Mouse (Mus musculus) erythroid progenitor cell, adult 5-6 weeks (primary cell): Measurements from ENCODE around the gene Bub1. TPM values are rescaled to one million over a fixed set of nuclear protein-coding genes. Genes with fewer than 3 reads are reported as not detected.

Experiments used
- ATAC-seq: replicated peaks from 2 replicates; pipeline ENCODE4 v1.8.0; 2016; ENCODE audit warnings: moderate number of reproducible peaks, mild to moderate bottlenecking, moderate TSS enrichment, inconsistent platforms; ENCODE audit not compliant: poor library complexity, low FRiP score, severe bottlenecking
- total RNA-seq, 2 experiments: library from RNA; stranded (forward) in 1 of 2; stranded (reverse) in 1 of 2; fragments of 150-400 nt in 1 of 2; fragments of 186-747, 209-891 nt in 1 of 2; gene quantifications; 2 replicates each; pipeline versions ENCODE4 v1.2.3 to v1.2.4; 2015 to 2017; ENCODE audit warnings: low replicate concordance in 2 of 2

Bub1 gene
- total RNA-seq, 2 experiments from 2014 or later = 126 to 187 TPM

DNA sequence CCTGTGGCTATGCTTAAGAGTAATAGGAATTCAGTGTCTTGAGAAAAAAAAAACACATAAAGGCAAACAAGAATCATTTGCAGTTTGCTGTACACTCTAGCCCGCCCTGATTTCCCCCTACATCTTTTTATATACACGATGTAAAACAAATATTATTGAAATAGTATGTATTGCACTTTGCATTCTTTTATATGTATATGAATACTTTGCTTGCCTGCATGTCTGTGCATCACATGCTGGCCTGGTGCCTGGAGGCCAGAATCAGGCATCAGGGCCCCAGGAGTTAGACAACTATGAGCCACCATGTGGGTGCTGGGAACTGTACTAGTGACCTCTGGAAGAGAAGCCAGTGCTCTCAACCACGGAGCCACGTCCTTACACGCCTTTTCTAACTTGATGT, 44.4 kb downstream of the Bub1 start:
- ATAC-seq = no peak

DNA sequence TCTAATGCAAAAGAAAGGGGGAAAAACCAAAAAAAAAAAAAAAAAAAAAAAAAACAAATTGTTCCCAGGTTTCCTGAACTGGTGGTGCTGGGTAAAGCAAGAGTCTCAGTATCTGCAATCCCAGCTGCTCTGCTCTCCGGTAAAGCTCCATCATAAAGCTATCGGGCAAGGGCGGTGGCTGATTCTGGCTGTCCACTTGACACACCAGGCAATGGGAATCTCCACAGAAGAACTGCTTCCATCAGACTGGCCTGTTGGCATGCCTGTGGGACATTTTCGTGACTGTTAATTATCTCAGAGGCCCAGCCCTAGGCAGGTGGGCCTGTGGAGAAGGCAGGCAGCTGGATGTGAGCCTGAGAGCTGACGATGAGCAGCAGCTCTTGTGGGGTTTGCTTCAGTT, 53.2 kb downstream of the Bub1 start:
- no peak for ATAC-seq

DNA sequence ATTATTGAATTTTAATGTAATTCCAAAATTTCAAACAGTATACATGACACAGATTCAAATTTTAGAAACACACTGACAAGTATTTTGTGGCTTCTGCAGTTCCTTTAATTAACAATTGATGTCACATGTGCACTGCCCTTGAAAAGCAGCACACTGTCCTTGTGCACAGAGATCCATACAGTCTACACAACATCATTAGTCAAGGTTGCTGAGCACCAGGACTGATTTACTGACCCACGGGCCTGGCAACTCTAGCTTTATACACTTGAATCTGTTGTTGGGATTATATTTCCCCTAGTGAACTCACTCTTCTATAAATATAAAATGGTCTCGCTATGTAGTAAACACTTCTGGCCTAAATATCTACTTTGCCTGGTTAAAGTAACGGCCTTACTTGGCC, 56.7 kb downstream of the Bub1 start:
- no peak for ATAC-seq

DNA sequence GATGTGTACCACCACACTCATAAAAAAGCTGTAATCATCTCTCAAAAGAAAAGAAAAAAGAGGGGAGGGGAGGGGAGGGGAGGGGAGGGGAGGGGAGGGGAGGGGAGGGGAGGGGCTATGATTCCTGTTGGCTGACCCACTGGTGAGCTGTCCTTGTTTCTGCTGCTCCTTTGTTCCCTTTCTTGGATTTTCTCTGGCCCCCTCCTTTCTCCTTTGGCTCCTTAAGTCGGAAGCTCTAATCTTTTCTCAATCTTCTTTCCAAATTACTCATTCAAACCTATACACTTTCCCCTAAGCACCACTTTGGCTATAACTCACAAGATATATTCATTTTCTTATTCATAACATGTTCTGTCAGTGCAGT, 57.1 kb downstream of the Bub1 start:
- no peak for ATAC-seq

DNA sequence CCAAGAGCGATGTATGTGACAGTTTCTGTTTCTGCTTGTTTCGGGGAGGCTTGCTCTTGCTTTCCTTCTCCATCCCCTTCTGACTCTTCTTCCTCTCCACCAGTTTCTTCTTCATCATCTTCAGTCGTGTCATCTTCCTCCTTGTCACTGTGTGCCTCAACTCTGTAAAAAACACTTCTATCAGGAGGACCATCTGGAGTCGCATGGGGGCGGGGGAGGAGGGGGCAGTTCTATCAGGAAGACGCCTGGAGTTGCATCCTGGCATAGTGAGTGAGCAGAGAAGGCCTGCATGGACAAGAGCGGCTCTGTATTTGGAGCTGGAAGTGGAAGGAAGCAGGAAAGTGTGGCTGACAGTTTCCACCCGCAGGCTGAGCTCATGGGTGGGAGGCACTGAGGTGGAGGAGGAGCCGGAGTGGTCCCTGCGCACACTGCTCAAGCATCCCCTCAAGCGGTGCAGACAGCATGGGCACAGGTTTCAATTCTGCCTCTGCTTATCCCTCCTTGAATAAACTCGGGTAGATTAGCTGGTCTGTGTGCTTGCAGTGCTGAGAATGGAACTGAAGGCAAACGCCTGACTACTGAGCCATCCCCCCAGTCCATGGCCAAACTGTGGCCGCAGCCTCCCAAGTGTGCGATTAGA, 57.6 kb downstream of the Bub1 start:
- ATAC-seq = no peak

DNA sequence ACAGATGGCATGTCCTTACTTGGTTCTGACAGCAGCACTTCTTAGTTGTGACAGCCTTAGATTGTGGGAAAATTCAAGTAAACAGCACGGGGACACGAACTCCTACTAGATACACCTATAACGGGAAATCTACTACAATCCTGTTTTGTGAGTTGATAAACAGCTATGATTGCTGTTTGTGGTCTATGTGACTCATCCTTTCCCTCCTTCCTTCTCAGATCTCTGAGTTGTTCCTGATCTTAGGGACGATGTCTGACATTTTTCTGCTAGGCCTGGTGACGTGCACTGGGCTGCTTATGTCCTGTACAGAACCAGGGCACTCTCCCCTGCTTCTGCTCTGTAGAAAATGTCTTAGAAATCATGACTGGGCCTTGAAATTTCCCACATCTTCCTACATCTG, 70.1 kb downstream of the Bub1 start:
- ATAC-seq = no peak

DNA sequence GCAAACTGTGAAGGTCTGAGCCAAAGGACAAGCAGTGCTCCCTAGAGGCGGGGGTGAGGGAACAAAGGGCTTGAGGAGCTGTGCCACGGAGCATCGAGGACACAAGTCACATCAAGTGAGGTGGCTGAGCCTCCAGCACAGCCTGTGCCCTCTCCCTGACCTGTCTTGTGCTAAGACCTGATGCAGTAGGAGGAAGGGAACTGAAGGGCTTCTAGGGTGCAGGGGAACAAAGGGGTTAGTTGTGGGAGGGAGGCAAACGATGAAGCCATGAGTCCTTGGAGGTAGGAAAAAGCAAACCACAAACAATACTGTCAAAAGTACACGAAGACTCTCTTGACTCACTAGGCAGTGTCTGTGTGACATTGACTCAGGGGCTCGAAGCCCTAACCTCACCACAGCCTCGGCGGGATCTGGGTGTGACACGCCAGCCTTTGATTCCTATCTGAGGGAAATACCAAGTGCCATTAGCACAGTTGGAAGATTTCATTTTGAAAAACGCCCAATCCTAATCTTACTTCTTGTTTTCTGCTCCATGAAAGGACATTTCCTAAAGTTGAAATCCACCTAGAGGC, 71.2 kb downstream of the Bub1 start:
- 0 out of 2 replicates have a peak, but pooled peaks have one; percentile 52 for ATAC-seq

DNA sequence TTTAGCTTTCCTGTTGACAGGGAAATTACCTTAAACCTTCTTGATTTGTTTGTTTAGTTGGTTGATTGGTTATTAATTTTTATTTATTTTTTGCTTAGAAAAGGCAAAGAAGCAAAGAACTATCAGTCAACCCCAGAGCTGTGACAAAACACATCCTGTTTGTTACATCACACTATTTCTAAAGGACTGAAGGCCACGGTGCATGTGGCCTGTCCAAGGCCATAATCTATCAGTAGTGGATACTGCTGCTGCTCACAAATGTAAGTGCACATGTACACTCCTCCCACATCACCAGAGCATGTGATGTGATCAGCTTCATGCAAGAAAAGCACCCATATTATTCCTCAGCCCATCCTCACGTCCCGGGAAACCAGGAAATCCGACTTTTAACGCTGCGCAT, 71.7 kb downstream of the Bub1 start:
- no peak for ATAC-seq

DNA sequence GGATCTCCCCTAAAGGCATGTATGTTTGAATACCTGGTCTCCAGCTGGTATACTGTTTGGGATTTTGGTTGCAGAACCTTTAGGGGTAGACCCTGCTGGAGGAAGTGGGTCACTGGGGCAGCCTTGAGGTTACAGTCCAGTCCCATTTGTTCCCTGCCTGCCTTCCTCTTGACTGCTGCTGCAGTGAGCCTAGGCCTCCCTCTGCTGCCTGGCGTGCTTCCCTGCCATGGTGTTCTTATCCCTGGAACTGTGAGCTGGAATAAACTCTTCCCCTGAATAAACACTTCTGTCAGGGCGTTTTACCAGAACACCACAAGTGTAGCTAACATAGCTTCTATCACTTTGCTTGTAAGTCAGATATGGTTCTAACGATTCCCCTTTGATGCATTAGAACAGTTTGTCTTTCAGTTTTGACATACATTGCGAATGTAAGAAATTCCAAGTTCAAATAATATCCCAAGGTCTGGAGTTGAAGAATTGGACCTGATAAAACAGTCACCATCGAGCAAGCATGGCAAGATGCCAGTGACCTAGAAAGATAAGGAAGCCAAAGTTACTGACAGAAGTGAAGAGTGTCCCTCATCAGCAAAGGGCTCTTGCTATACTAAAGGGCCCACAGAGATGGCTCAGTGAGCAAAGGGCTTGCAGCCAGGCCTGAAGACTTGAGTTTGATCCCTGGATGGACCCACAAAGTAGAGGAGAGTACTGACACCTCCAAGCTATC, 72.3 kb downstream of the Bub1 start:
- no peak for ATAC-seq

DNA sequence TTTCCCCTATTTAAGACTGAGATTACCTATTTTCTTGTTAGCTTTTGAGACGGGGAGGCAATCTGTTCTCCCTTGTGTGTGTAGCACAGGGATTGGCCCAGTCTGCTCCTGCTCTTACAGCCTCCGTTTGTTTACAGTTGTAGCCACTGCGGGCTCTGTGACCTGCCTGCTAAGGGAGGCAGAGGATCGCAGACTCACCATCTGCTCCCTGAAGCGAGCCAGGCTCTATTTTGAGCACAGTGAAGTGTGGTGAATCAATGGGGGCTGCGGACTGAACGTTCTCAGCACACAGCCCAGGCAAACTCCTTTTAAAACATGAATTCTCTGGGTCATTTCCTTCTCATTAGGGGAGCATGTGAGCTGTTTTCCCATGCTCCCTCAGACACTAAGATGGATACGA, 74.5 kb downstream of the Bub1 start:
- no peak for ATAC-seq

DNA sequence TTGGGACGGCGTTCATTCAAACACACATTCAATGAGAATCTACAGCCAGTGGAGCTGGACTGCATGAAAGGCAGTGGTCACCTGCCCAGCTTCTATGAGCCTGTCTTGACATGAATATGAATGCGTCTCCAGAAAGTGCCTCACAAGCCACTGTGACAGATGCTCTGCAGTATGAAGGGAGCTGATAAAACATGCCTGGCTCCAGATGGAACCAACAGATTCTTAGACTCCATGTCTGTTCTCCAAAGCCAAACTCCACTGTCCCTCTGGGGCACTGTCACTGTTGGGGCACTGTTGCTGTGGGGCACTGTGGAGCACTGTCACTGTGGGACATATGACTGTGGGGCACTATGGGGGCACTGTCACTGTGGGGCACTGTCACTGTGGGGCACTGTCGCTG, 77.6 kb downstream of the Bub1 start:
- ATAC-seq = no peak

DNA sequence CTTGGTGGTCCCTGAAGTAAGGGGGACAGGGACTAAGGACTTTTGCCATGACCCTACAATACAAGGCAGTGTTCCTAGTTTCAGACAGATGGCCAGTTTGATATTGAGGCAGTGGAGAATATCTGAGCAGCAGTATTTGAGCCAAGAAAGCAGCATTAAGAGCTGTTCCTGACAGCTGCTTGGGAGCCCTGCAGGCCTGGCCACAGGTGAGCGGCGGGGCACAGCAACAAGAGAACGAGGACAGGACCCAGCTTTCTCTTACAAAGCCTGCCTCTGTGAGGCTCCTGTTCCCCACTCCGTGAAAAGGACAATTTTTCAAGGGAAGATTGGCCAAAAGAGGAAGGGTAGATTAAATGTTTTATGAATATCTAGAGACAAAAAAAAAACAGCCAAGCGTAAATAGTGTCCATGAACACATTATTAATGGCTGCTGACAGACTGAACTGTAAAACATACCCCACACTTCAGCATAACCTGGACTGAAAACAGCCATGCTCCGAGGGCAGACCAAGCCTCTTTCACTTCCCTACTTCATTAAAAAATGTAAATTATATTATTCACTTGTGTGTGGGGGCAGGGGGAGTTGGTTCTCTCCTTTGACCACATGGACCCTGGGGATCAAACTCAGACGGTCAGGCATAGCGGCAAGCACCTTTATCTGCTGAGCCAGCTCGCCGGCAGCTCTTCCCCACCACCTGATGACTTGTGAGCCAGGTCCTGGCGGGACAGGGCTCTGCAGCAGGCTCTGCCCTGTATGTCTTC, 79.6 kb downstream of the Bub1 start:
- ATAC-seq = no peak

Other genes starting within 250 kb of the Bub1 start
- 0.42 TPM in 1 of 2 replicates, not detected in the other for gene Zfp661, start 244.8 kb downstream of the Bub1 start, total RNA-seq (2015; ENCODE audit: low replicate concordance)
- 0.26 and 0.83 TPM in 2 replicates for gene Zfp661, start 244.8 kb downstream of the Bub1 start, total RNA-seq (2017; ENCODE audit: low replicate concordance)
- gene Mrps5, start 244.6 kb downstream of the Bub1 start, total RNA-seq (2015; ENCODE audit: low replicate concordance) = 2.9 and 20.5 TPM in 2 replicates
- 6.7 and 17.8 TPM in 2 replicates for gene Mrps5, start 244.6 kb downstream of the Bub1 start, total RNA-seq (2017; ENCODE audit: low replicate concordance)
- not detected in 2 replicates for gene Mal, start 175.2 kb downstream of the Bub1 start, total RNA-seq (2015; ENCODE audit: low replicate concordance)
- not detected in 2 replicates for gene Mal, start 175.2 kb downstream of the Bub1 start, total RNA-seq (2017; ENCODE audit: low replicate concordance)
- not detected in 2 replicates for gene Mall, start 101.9 kb downstream of the Bub1 start, total RNA-seq (2015; ENCODE audit: low replicate concordance)
- gene Mall, start 101.9 kb downstream of the Bub1 start, total RNA-seq (2017; ENCODE audit: low replicate concordance) = not detected in 2 replicates
- 8.4 and 12.3 TPM in 2 replicates for gene Nphp1, start 43.0 kb downstream of the Bub1 start, total RNA-seq (2015; ENCODE audit: low replicate concordance)
- gene Nphp1, start 43.0 kb downstream of the Bub1 start, total RNA-seq (2017; ENCODE audit: low replicate concordance) = 2.0 and 4.5 TPM in 2 replicates
- gene Mtln, start 39.4 kb downstream of the Bub1 start, total RNA-seq (2015; ENCODE audit: low replicate concordance) = 1.4 TPM in 1 of 2 replicates, not detected in the other
- 5.8 and 7.5 TPM in 2 replicates for gene Mtln, start 39.4 kb downstream of the Bub1 start, total RNA-seq (2017; ENCODE audit: low replicate concordance)
- gene Acoxl, start 7.0 kb upstream of the Bub1 start, total RNA-seq (2015; ENCODE audit: low replicate concordance) = 0.84 TPM in 1 of 2 replicates, not detected in the other
- gene Acoxl, start 7.0 kb upstream of the Bub1 start, total RNA-seq (2017; ENCODE audit: low replicate concordance) = not detected in 2 replicates